In the genomic region with DNA sequence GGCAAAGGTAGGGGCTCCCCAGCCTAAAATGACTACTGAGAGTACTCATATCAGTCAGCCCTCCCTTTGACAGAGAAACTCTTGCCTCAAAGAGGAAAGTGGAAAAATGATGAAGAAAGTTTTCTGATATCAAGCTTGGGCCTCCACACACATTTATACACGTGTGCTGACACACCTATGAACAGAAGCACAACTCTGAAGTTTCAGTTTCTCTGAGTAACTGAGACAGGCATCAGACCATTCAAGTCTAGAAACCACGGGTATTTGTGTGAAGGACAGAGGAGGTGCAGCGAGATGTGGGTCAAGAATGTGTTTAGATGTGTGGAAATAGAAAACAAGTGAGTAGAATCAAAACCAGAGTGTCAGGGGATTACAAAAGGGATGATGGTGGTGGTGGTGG, we compare ENCODE assay signal across 27 mouse cellular contexts.
"Had no signal": no experiment of that assay in that cellular context is flagged by ENCODE, and none has a peak within 500 bp of the region (broad histone marks: within the 10 kb centered on the region; RNA-seq: fewer than 3 reads in every experiment).

No protein-coding gene starts in this region.

- H3K9ac ChIP-seq: heart, embryonic 13.5 days; heart, embryonic 15.5 days; hindbrain, embryonic 13.5 days; hindbrain, embryonic 15.5 days; kidney, embryonic 15.5 days; limb, embryonic 13.5 days; limb, embryonic 15.5 days; liver, embryonic 12.5 days; liver, embryonic 14.5 days had no signal

- H3K36me3 ChIP-seq: heart, embryonic 13.5 days; heart, embryonic 15.5 days; hindbrain, embryonic 13.5 days; hindbrain, embryonic 15.5 days; kidney, embryonic 15.5 days; limb, embryonic 13.5 days; limb, embryonic 15.5 days; liver, embryonic 12.5 days had no signal

- H3K4me3 ChIP-seq: gastrocnemius, adult 2 months; heart, adult 2 months; heart, embryonic 13.5 days; heart, embryonic 15.5 days; hindbrain, embryonic 13.5 days; hindbrain, embryonic 15.5 days; kidney, embryonic 15.5 days; limb, embryonic 13.5 days; limb, embryonic 15.5 days; liver, embryonic 12.5 days had no signal

- DNase-seq: gastrocnemius, adult 2 months; gastrocnemius, postnatal 10 days; gastrocnemius, postnatal 25 days; heart, adult 2 months; heart, postnatal 14 days; heart, postnatal 36 days; kidney, adult 11 months; kidney, adult 2 months; kidney, adult 9 months; kidney, postnatal 14 days; kidney, postnatal 36 days; layer of hippocampus, adult 9-11 months; layer of hippocampus, postnatal 36 days; left cerebral cortex, postnatal 4 days had no signal

- H3K27me3 ChIP-seq: heart, embryonic 13.5 days; heart, embryonic 15.5 days; hindbrain, embryonic 13.5 days; hindbrain, embryonic 15.5 days; kidney, embryonic 15.5 days; limb, embryonic 13.5 days; limb, embryonic 15.5 days; liver, embryonic 12.5 days had no signal

- ATAC-seq: hindbrain, postnatal 0 days; intestine, embryonic 16.5 days; liver, embryonic 12.5 days had no signal

- H3K9me3 ChIP-seq: heart, embryonic 13.5 days; heart, embryonic 15.5 days; hindbrain, embryonic 13.5 days; hindbrain, embryonic 15.5 days; kidney, embryonic 15.5 days; limb, embryonic 13.5 days; limb, embryonic 15.5 days; liver, embryonic 12.5 days had no signal

- H3K27ac ChIP-seq: gastrocnemius, adult 2 months; heart, adult 2 months; heart, embryonic 13.5 days; heart, embryonic 15.5 days; hindbrain, embryonic 13.5 days; hindbrain, embryonic 15.5 days; hindbrain, postnatal 0 days; kidney, embryonic 15.5 days; kidney, postnatal 0 days; limb, embryonic 13.5 days; limb, embryonic 15.5 days; liver, embryonic 12.5 days; liver, embryonic 14.5 days had no signal

- H3K4me1 ChIP-seq: heart, embryonic 13.5 days; heart, embryonic 15.5 days; hindbrain, embryonic 13.5 days; hindbrain, embryonic 15.5 days; kidney, embryonic 15.5 days; limb, embryonic 15.5 days; liver, embryonic 12.5 days had no signal

- H3K4me2 ChIP-seq: heart, embryonic 11.5 days; heart, embryonic 13.5 days; heart, embryonic 15.5 days; hindbrain, embryonic 13.5 days; hindbrain, embryonic 15.5 days; kidney, embryonic 15.5 days; limb, embryonic 13.5 days; limb, embryonic 15.5 days; liver, embryonic 12.5 days had no signal
